Mouse (Mus musculus) hematopoietic multipotent progenitor cell, adult 10-12 weeks (in vitro differentiated cells): ENCODE data around the gene Serpinf1. TPM values are rescaled to one million over a fixed set of nuclear protein-coding genes. Genes with fewer than 3 reads are reported as not detected.

ENCODE experiments used
- polyA plus RNA-seq: library from polyadenylated mRNA; stranded (reverse); fragments of >175 nt; gene quantifications from 2 replicates; pipeline ENCODE4 v1.2.3, GENCODE M21; 2012; ENCODE audit warnings: low replicate concordance

Gene Serpinf1
- 1.9 and 3.1 TPM in 2 replicates for polyA plus RNA-seq

GRCm38 (mm10) chr11:75422013-75422792 lies at the start of gene Serpinf1:
Gene Serpinf1 (minus strand): TSS chr11:75422701.

GRCm38 (mm10) chr11:75460844-75461742 lies 38.6 kb upstream of the Serpinf1 start, which contains the start of gene Tlcd2:
Gene Tlcd2 (plus strand): TSS chr11:75461715.

GRCm38 (mm10) chr11:75453991-75454930 lies 31.8 kb upstream of the Serpinf1 start, which contains the start of gene Wdr81:
Gene Wdr81 (minus strand): TSS chr11:75454717.

GRCm38 (mm10) chr11:75439363-75439762 lies 16.9 kb upstream of the Serpinf1 start, which contains the start of gene Serpinf2:
Gene Serpinf2 (minus strand): TSS chr11:75439591.

Other genes with a start within 250 kb of the Serpinf1 start
- gene Ovca2, start 243.9 kb downstream of the Serpinf1 start, polyA plus RNA-seq = 1.9 and 2.7 TPM in 2 replicates
- gene Dph1, start 231.5 kb downstream of the Serpinf1 start, polyA plus RNA-seq = 26.1 and 56.2 TPM in 2 replicates
- gene Rtn4rl1, start 228.9 kb downstream of the Serpinf1 start, polyA plus RNA-seq = 6.4 and 9.3 TPM in 2 replicates
- 37.8 and 66.8 TPM in 2 replicates for gene Rpa1, start 74.4 kb downstream of the Serpinf1 start, polyA plus RNA-seq
- gene Smyd4, start 74.3 kb downstream of the Serpinf1 start, polyA plus RNA-seq = 1.7 and 1.8 TPM in 2 replicates
- 0.07 TPM in 1 of 2 replicates, not detected in the other for gene Serpinf2, start 16.9 kb upstream of the Serpinf1 start, polyA plus RNA-seq
- gene Wdr81, start 32.0 kb upstream of the Serpinf1 start, polyA plus RNA-seq = 47.7 and 48.9 TPM in 2 replicates
- 4.7 and 6.8 TPM in 2 replicates for gene Tlcd2, start 39.0 kb upstream of the Serpinf1 start, polyA plus RNA-seq
- 35.6 and 48.5 TPM in 2 replicates for gene Prpf8, start 64.1 kb upstream of the Serpinf1 start, polyA plus RNA-seq
- gene Rilp, start 87.4 kb upstream of the Serpinf1 start, polyA plus RNA-seq = 0.62 and 1.0 TPM in 2 replicates
- gene Scarf1, start 90.8 kb upstream of the Serpinf1 start, polyA plus RNA-seq = 0.47 and 1.5 TPM in 2 replicates
- 63.1 and 118 TPM in 2 replicates for gene Slc43a2, start 109.0 kb upstream of the Serpinf1 start, polyA plus RNA-seq
- 51.6 and 123 TPM in 2 replicates for gene Pitpna, start 165.4 kb upstream of the Serpinf1 start, polyA plus RNA-seq
- gene Inpp5k, start 208.3 kb upstream of the Serpinf1 start, polyA plus RNA-seq = 23.2 and 144 TPM in 2 replicates
- 119 and 191 TPM in 2 replicates for gene Myo1c, start 227.8 kb upstream of the Serpinf1 start, polyA plus RNA-seq